Mouse (Mus musculus): ENCODE results near the gene Hid1. TPM values are rescaled to one million over a fixed set of nuclear protein-coding genes. Genes with fewer than 3 reads are reported as not detected.

Hid1 gene
- polyA plus RNA-seq, 1 experiment from 2014 or later: 1.1 TPM

DNA sequence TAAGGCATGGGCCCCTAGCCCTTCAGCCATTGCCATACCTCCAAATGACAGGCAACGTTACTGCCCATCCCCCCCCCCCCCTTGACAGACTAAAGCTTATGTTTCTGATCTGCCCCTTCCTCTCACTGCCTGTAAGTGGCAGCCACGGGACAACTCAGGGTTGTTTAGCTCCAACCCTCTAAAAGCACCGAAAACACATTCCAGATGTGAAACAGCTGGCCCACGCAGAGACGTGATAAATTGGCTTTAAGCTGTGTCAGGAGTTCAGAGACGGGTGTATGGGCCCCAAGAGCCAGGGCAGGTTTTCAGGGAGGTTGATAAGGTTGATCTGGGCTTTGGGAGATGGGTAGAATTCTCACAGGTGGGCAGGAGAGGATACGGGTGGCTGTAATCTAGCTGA is 22.0 kb downstream of the Hid1 start:
- no peaks in the 10 kb centered on the region for H3K9me3 ChIP-seq (ENCODE audit: low read length)
- no peak overlapping the region for H3K4me3 ChIP-seq (ENCODE audit: low read depth, low read length)
- no peak overlapping the region for H3K9ac ChIP-seq (replicated peaks)
- ATAC-seq (no peak), DNase-seq (no peak)
- no peaks in the 10 kb centered on the region for H3K4me1 ChIP-seq (ENCODE audit: insufficient read depth)
- H3K27me3 ChIP-seq (ENCODE audit: insufficient read depth, low read length): 0 out of 2 replicates have a peak, but pooled peaks cover 6% of the 10 kb centered on the region
- no peaks in the 10 kb centered on the region for H3K36me3 ChIP-seq (replicated peaks; ENCODE audit: insufficient read depth, low read length)
- no peak overlapping the region for H3K27ac ChIP-seq (ENCODE audit: low read depth)
- no peak for TF ChIP-seq CTCF (IDR thresholded peaks at IDR 0.05; ENCODE audit: low read depth)
- TF ChIP-seq EP300 (IDR thresholded peaks at IDR 0.05; ENCODE audit: low read depth): no peak
- 37% methylated on average over 7 of the region's 7 CpGs for WGBS (ENCODE audit: insufficient replicate concordance)
- H3K4me2 ChIP-seq (ENCODE audit: low read depth, low read length): no peak overlapping the region

DNA sequence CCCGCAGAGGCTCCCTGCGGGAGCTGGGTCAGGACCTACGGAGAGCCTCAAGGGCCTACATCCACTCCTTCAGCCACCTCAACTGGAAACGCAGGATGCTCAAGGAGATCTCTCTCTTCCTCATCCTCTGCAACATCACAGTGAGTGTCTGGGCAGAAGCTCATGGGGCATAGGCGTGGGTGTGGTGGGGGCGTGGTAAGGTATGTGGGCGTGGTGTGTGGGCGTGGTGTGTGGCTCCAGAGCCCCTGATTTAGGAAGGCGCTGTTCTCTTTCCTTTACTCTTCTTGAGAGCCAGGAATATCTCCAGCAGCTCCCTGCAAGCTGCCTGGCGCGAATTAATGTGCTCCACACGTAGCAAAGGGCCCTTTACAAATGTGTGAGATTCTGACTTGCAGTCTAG is 22.6 kb downstream of the Hid1 start:
- no peaks in the 10 kb centered on the region for H3K4me1 ChIP-seq (ENCODE audit: insufficient read depth)
- H3K36me3 ChIP-seq (replicated peaks; ENCODE audit: insufficient read depth, low read length): no peaks in the 10 kb centered on the region
- H3K4me2 ChIP-seq (ENCODE audit: low read depth, low read length): no peak overlapping the region
- H3K9me3 ChIP-seq (ENCODE audit: low read length): no peaks in the 10 kb centered on the region
- DNase-seq (no peak), ATAC-seq (no peak)
- H3K9ac ChIP-seq (replicated peaks): no peak overlapping the region
- H3K27me3 ChIP-seq (ENCODE audit: insufficient read depth, low read length): 0 out of 2 replicates have a peak, but pooled peaks cover 8% of the 10 kb centered on the region
- no peak for TF ChIP-seq CTCF (IDR thresholded peaks at IDR 0.05; ENCODE audit: low read depth)
- no peak overlapping the region for H3K27ac ChIP-seq (ENCODE audit: low read depth)
- H3K4me3 ChIP-seq (ENCODE audit: low read depth, low read length): no peak overlapping the region
- 15% methylated on average over 12 of the region's 12 CpGs for WGBS (ENCODE audit: insufficient replicate concordance)

DNA sequence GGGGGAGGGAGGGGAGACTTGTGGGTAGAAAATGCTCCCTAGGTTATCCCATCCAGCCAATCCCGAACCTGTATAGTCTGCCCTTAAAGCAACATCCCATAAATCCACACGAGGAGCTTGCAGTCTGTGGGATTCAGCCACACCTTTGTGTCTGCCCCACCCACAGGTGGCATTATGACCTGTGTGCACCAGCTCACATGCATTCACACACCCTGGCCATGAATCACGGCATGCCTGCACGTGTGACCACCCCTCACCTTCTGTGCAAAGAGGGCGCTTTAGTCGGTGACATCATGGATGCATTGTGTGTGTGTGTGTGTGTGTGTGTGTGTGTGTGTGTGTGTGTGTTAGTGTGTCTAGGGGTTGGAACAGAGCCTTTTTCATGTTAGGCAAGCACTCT is 25.7 kb downstream of the Hid1 start:
- H3K27me3 ChIP-seq (ENCODE audit: insufficient read depth, low read length): peaks cover 13% of the 10 kb centered on the region; the same call in 1 of the 2 replicates

DNA sequence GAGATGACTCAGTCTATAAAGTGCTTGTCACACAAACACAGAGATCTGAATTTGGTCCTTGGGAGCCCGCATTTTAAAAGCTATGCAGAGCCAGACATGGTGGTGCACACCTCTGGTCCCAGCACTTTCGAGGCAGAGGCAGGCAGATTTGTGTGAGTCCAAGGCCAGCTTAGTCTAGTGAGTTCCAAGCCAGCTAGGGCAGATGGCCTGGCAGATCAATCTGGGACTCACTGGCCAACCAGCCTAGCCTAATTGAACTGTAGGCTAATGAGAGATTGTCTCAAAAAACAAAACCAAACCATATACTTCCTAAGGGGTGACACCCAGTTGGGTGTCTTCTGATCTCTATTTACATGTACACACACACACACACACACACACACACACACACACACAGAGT is 26.3 kb downstream of the Hid1 start:
- no peak overlapping the region for H3K9ac ChIP-seq (replicated peaks)
- H3K4me1 ChIP-seq (ENCODE audit: insufficient read depth): no peaks in the 10 kb centered on the region
- no peaks in the 10 kb centered on the region for H3K36me3 ChIP-seq (replicated peaks; ENCODE audit: insufficient read depth, low read length)
- no peaks in the 10 kb centered on the region for H3K9me3 ChIP-seq (ENCODE audit: low read length)
- peaks cover 18% of the 10 kb centered on the region for H3K27me3 ChIP-seq (ENCODE audit: insufficient read depth, low read length)
- TF ChIP-seq EP300 (IDR thresholded peaks at IDR 0.05; ENCODE audit: low read depth) (no peak), CTCF (IDR thresholded peaks at IDR 0.05; ENCODE audit: low read depth) (no peak)
- ATAC-seq (no peak), DNase-seq (no peak)
- no peak overlapping the region for H3K4me2 ChIP-seq (ENCODE audit: low read depth, low read length)
- WGBS (ENCODE audit: insufficient replicate concordance): 45% methylated on average over 2 of the region's 2 CpGs
- H3K27ac ChIP-seq (ENCODE audit: low read depth): no peak overlapping the region
- no peak overlapping the region for H3K4me3 ChIP-seq (ENCODE audit: low read depth, low read length)

More for the DNA sequence above, 25.7 kb downstream of the Hid1 start:
- Histone ChIP-seq H3K9me3 (ENCODE audit: low read length) (no peaks in the 10 kb centered on the region), H3K4me1 (ENCODE audit: insufficient read depth) (no peaks in the 10 kb centered on the region), H3K4me2 (ENCODE audit: low read depth, low read length) (no peak overlapping the region), H3K36me3 (replicated peaks; ENCODE audit: insufficient read depth, low read length) (no peaks in the 10 kb centered on the region), H3K27ac (ENCODE audit: low read depth) (no peak overlapping the region), H3K4me3 (ENCODE audit: low read depth, low read length) (no peak overlapping the region), H3K9ac (replicated peaks) (no peak overlapping the region)
- ATAC-seq (no peak), DNase-seq (no peak)
- WGBS (ENCODE audit: insufficient replicate concordance): 55% methylated on average over 6 of the region's 6 CpGs
- no peak for TF ChIP-seq CTCF (IDR thresholded peaks at IDR 0.05; ENCODE audit: low read depth)

DNA sequence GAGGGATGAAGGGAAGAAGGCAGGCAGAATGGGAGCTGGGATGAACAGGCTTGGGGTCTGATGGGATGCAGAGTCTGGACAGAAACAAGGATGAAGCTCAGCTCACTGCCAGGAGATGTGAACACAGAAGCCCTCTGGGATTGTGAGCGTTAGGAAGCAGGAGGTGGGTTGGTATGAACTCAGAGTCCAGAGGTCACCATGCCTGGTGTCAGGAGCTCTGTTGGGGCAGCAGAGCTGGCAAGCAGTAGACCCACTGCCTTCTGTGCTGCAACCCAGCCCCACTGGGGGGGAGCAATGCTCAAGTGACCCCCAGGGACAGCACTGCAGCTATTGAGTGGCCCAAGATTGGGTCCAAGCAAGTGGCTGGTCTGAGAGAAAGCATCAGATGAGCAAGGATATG is 29.7 kb downstream of the Hid1 start:
- peaks cover 49% of the 10 kb centered on the region for H3K27me3 ChIP-seq (ENCODE audit: insufficient read depth, low read length)
- H3K4me2 ChIP-seq (ENCODE audit: low read depth, low read length): no peak overlapping the region
- no peaks in the 10 kb centered on the region for H3K9me3 ChIP-seq (ENCODE audit: low read length)
- no peaks in the 10 kb centered on the region for H3K4me1 ChIP-seq (ENCODE audit: insufficient read depth)
- 61% methylated on average over 1 of the region's 1 CpGs for WGBS (ENCODE audit: insufficient replicate concordance)
- TF ChIP-seq CTCF (IDR thresholded peaks at IDR 0.05; ENCODE audit: low read depth): no peak
- no peak for TF ChIP-seq EP300 (IDR thresholded peaks at IDR 0.05; ENCODE audit: low read depth)
- H3K27ac ChIP-seq (ENCODE audit: low read depth): no peak overlapping the region
- H3K36me3 ChIP-seq (replicated peaks; ENCODE audit: insufficient read depth, low read length): no peaks in the 10 kb centered on the region
- no peak overlapping the region for H3K4me3 ChIP-seq (ENCODE audit: low read depth, low read length)
- ATAC-seq: no peak
- no peak overlapping the region for H3K9ac ChIP-seq (replicated peaks)
- DNase-seq: no peak

DNA sequence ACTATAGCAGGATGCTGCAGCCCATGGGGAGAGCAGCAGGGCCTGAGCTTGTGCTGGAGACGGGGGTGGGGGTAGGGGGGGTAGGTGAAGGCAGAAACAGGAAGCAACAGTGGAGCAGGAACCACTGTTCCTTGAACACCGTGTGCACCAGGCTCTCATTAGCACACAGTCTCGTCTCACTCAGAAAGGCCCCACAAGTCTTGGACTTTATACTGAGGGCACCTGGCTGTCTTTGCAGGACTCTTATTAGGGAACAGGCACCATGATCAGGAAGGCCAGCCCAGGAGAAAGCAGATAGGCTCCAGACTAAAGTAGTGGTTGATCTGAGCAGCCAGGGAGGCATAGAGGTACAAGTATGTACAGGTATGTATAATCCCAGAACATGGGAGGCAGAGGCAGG is 30.2 kb downstream of the Hid1 start:
- Histone ChIP-seq H3K27ac (ENCODE audit: low read depth) (no peak overlapping the region), H3K9me3 (ENCODE audit: low read length) (no peaks in the 10 kb centered on the region), H3K4me3 (ENCODE audit: low read depth, low read length) (no peak overlapping the region), H3K4me2 (ENCODE audit: low read depth, low read length) (no peak overlapping the region), H3K27me3 (ENCODE audit: insufficient read depth, low read length) (peaks cover 50% of the 10 kb centered on the region), H3K36me3 (replicated peaks; ENCODE audit: insufficient read depth, low read length) (no peaks in the 10 kb centered on the region), H3K9ac (replicated peaks) (no peak overlapping the region), H3K4me1 (ENCODE audit: insufficient read depth) (no peaks in the 10 kb centered on the region)
- no peak for TF ChIP-seq CTCF (IDR thresholded peaks at IDR 0.05; ENCODE audit: low read depth)
- TF ChIP-seq EP300 (IDR thresholded peaks at IDR 0.05; ENCODE audit: low read depth): no peak
- DNase-seq (no peak), ATAC-seq (no peak)
- 24% methylated on average over 3 of the region's 3 CpGs for WGBS (ENCODE audit: insufficient replicate concordance)

DNA sequence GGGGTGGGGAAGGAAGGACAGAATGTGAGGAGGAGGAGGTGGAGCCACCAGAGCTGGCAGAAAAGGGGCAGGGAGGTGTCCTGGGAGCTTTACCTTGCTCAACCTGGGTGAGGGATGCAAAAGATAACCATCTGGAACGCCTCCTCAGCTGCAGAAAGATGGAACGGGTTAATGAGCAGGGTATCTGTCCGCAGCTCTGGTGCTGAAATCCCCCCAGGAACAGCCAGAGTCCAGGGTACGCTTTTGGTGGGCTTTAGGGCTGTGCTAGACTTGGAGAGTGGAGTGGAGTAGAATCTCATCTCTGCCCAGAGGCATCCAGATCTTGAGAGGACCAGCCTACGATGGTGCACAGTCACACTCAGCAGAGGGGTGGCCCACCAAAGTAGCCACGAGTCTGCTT is 31.4 kb downstream of the Hid1 start:
- no peaks in the 10 kb centered on the region for H3K36me3 ChIP-seq (replicated peaks; ENCODE audit: insufficient read depth, low read length)
- 21% methylated on average over 6 of the region's 6 CpGs for WGBS (ENCODE audit: insufficient replicate concordance)
- H3K27me3 ChIP-seq (ENCODE audit: insufficient read depth, low read length): peaks cover 50% of the 10 kb centered on the region
- no peak overlapping the region for H3K27ac ChIP-seq (ENCODE audit: low read depth)
- no peak overlapping the region for H3K4me2 ChIP-seq (ENCODE audit: low read depth, low read length)
- no peak overlapping the region for H3K4me3 ChIP-seq (ENCODE audit: low read depth, low read length)
- H3K9me3 ChIP-seq (ENCODE audit: low read length): no peaks in the 10 kb centered on the region
- no peaks in the 10 kb centered on the region for H3K4me1 ChIP-seq (ENCODE audit: insufficient read depth)
- DNase-seq (no peak), ATAC-seq (no peak)
- TF ChIP-seq CTCF (IDR thresholded peaks at IDR 0.05; ENCODE audit: low read depth) (no peak), EP300 (IDR thresholded peaks at IDR 0.05; ENCODE audit: low read depth) (no peak)
- H3K9ac ChIP-seq (replicated peaks): no peak overlapping the region

All from liver, postnatal 0 days (tissue).